Mouse (Mus musculus) forebrain, embryonic 14.5 days (tissue): ENCODE results near the gene Umad1. TPM values are rescaled to one million over a fixed set of nuclear protein-coding genes. Genes with fewer than 3 reads are reported as not detected.

ENCODE experiments used
- ATAC-seq: fragments of 200-750 bp; cut with Nextera tagmentation; 2 replicates; pipeline ENCODE4 v1.8.0; 2017; ENCODE audit warnings: mild to moderate bottlenecking, moderate library complexity
- DNase-seq: peaks from one replicate; pipeline ENCODE4 v3.0.0-alpha.2; 2015; ENCODE audit warnings: low spot score
- H3K27ac ChIP-seq: fragments of 300-500 bp; sonication (generic); 2 replicates; pipeline ENCODE4 v1.5.1; 2014; ENCODE audit warnings: low read depth, mild to moderate bottlenecking, control low read depth, low read length, moderate library complexity
- H3K27me3 ChIP-seq: fragments of 300-500 bp; sonication (generic); replicated peaks from 2 replicates; pipeline ENCODE4 v1.6.1; 2014; ENCODE audit warnings: low read length, control low read depth, mixed read lengths; ENCODE audit not compliant: control insufficient read depth, insufficient read depth
- H3K36me3 ChIP-seq: fragments of 300-500 bp; sonication (generic); 2 replicates; pipeline ENCODE4 v1.6.1; 2014; ENCODE audit warnings: low read length, control low read depth; ENCODE audit not compliant: control insufficient read depth, insufficient read depth
- H3K4me1 ChIP-seq: fragments of 300-500 bp; sonication (generic); 2 replicates; pipeline ENCODE4 v1.6.1; 2014; ENCODE audit warnings: antibody characterized with exemption, low read length, control low read depth; ENCODE audit not compliant: control insufficient read depth, insufficient read depth
- H3K4me2 ChIP-seq: fragments of 300-500 bp; sonication (generic); 2 replicates; pipeline ENCODE4 v1.6.1; 2014; ENCODE audit warnings: mild to moderate bottlenecking, control low read depth, low read length
- H3K4me3 ChIP-seq: fragments of 300-500 bp; sonication (generic); 2 replicates; pipeline ENCODE4 v1.5.1; 2014; ENCODE audit warnings: low read depth, low read length, control low read depth
- H3K9ac ChIP-seq: fragments of 300-500 bp; sonication (generic); 2 replicates; pipeline ENCODE4 v1.6.1; 2014; ENCODE audit warnings: mild to moderate bottlenecking, low read length, control low read depth, moderate library complexity
- H3K9me3 ChIP-seq: fragments of 300-500 bp; sonication (generic); replicated peaks from 2 replicates; pipeline ENCODE4 v1.6.1; 2016; ENCODE audit warnings: low read length, control low read depth, mixed read lengths; ENCODE audit not compliant: control insufficient read depth
- WGBS: fragments of 180-500 bp; shearing (Covaris S2); extraction: QIAGEN DNeasy Blood & Tissue Kit; methylation state at CpG from one replicate; pipeline ENCODE4 v1.1.7; 2014; 5-methylcytosine and 5-hydroxymethylcytosine counted together
- polyA plus RNA-seq: library from polyadenylated mRNA; unstranded; fragments of >200 nt; fragmentation: Nextera tagmentation; extraction: Ambion mirVana; gene quantifications from 2 replicates; pipeline ENCODE4 v1.2.1, GENCODE M21; 2014

Umad1 gene
- polyA plus RNA-seq, 1 experiment from 2014 or later = 40.6 TPM

- Histone ChIP-seq H3K9ac (no peak overlapping the region), H3K27ac (peak overlapping the region; percentile 56; the same call in 1 of the 2 replicates), H3K9me3 (no peaks in the 10 kb centered on the region), H3K27me3 (no peaks in the 10 kb centered on the region), H3K4me1 (peaks cover 19% of the 10 kb centered on the region), H3K4me2 (no peak overlapping the region), H3K4me3 (no peak overlapping the region), H3K36me3 (no peaks in the 10 kb centered on the region)
- 50% methylated on average over 5 of the region's 5 CpGs for WGBS
- ATAC-seq (no peak), DNase-seq (no peak)
Observed at GRCm38 (mm10) chr6:8421421-8421820, 162.3 kb downstream of the Umad1 start.

- H3K9ac ChIP-seq = no peak overlapping the region
- H3K4me3 ChIP-seq = no peak overlapping the region
- peak overlapping the region; percentile 21 for H3K4me2 ChIP-seq
- H3K27me3 ChIP-seq = no peaks in the 10 kb centered on the region
- peak; percentile 82 for DNase-seq
- peak overlapping the region; percentile 56 for H3K27ac ChIP-seq
- no peaks in the 10 kb centered on the region for H3K9me3 ChIP-seq
- peaks cover 19% of the 10 kb centered on the region for H3K4me1 ChIP-seq
- no peaks in the 10 kb centered on the region for H3K36me3 ChIP-seq
- peak; percentile 90 for ATAC-seq
- WGBS = 17% methylated on average over 10 of the region's 10 CpGs
Observed at GRCm38 (mm10) chr6:8421959-8422581, 163.0 kb downstream of the Umad1 start.

GRCm38 (mm10) chr6:8423142-8423541, 164.1 kb downstream of the Umad1 start:
- 78% methylated on average over 2 of the region's 2 CpGs for WGBS
- H3K27ac ChIP-seq = no peak overlapping the region
- no peaks in the 10 kb centered on the region for H3K36me3 ChIP-seq
- H3K9ac ChIP-seq = no peak overlapping the region
- H3K9me3 ChIP-seq = no peaks in the 10 kb centered on the region
- H3K4me3 ChIP-seq = no peak overlapping the region
- no peaks in the 10 kb centered on the region for H3K27me3 ChIP-seq
- ATAC-seq (no peak), DNase-seq (no peak)
- H3K4me2 ChIP-seq = no peak overlapping the region
- H3K4me1 ChIP-seq = peaks cover 19% of the 10 kb centered on the region

- H3K27me3 ChIP-seq = no peaks in the 10 kb centered on the region
- H3K9ac ChIP-seq = no peak overlapping the region
- peaks cover 6% of the 10 kb centered on the region for H3K4me1 ChIP-seq
- 87% methylated on average over 5 of the region's 5 CpGs for WGBS
- no peak overlapping the region for H3K4me3 ChIP-seq
- ATAC-seq (no peak), DNase-seq (no peak)
- H3K36me3 ChIP-seq = no peaks in the 10 kb centered on the region
- no peak overlapping the region for H3K4me2 ChIP-seq
- no peaks in the 10 kb centered on the region for H3K9me3 ChIP-seq
- no peak overlapping the region for H3K27ac ChIP-seq
Observed at GRCm38 (mm10) chr6:8427692-8428091, 168.6 kb downstream of the Umad1 start.

- no peak; the same call in 1 of the 2 replicates for ATAC-seq
- no peak overlapping the region for H3K27ac ChIP-seq
- peak; percentile 33 for DNase-seq
- peaks cover 3% of the 10 kb centered on the region; the same call in 1 of the 2 replicates for H3K4me1 ChIP-seq
- no peak overlapping the region for H3K4me2 ChIP-seq
- WGBS = 85% methylated on average over 9 of the region's 9 CpGs
- H3K36me3 ChIP-seq = no peaks in the 10 kb centered on the region
- no peak overlapping the region for H3K4me3 ChIP-seq
- no peak overlapping the region for H3K9ac ChIP-seq
- no peaks in the 10 kb centered on the region for H3K9me3 ChIP-seq
- no peaks in the 10 kb centered on the region for H3K27me3 ChIP-seq
Observed at GRCm38 (mm10) chr6:8430610-8431234, 171.6 kb downstream of the Umad1 start.

GRCm38 (mm10) chr6:8433179-8433578, 174.1 kb downstream of the Umad1 start:
- Histone ChIP-seq H3K4me2 (no peak overlapping the region), H3K27me3 (no peaks in the 10 kb centered on the region), H3K4me1 (peaks cover 3% of the 10 kb centered on the region; the same call in 1 of the 2 replicates), H3K9me3 (no peaks in the 10 kb centered on the region), H3K4me3 (no peak overlapping the region), H3K36me3 (no peaks in the 10 kb centered on the region), H3K9ac (no peak overlapping the region), H3K27ac (peak overlapping the region; percentile 17; the same call in 1 of the 2 replicates)
- WGBS = 69% methylated on average over 9 of the region's 9 CpGs
- DNase-seq (peak; percentile 42), ATAC-seq (peak; percentile 78)

- Histone ChIP-seq H3K27ac (no peak overlapping the region), H3K36me3 (no peaks in the 10 kb centered on the region), H3K4me2 (no peak overlapping the region), H3K4me3 (no peak overlapping the region), H3K27me3 (no peaks in the 10 kb centered on the region), H3K4me1 (peaks cover under 1% of the 10 kb centered on the region; the same call in 1 of the 2 replicates), H3K9ac (no peak overlapping the region), H3K9me3 (no peaks in the 10 kb centered on the region)
- ATAC-seq (no peak), DNase-seq (no peak)
- 94% methylated on average over 3 of the region's 3 CpGs for WGBS
Observed at GRCm38 (mm10) chr6:8437937-8438336, 178.8 kb downstream of the Umad1 start.

- H3K9me3 ChIP-seq = no peaks in the 10 kb centered on the region
Observed at GRCm38 (mm10) chr6:8441814-8442213, 182.7 kb downstream of the Umad1 start.

GRCm38 (mm10) chr6:8446786-8447185, 187.7 kb downstream of the Umad1 start:
- Histone ChIP-seq H3K4me2 (no peak overlapping the region), H3K27me3 (no peaks in the 10 kb centered on the region), H3K9ac (no peak overlapping the region), H3K9me3 (no peaks in the 10 kb centered on the region), H3K36me3 (no peaks in the 10 kb centered on the region), H3K27ac (no peak overlapping the region), H3K4me3 (no peak overlapping the region), H3K4me1 (no peaks in the 10 kb centered on the region)
- DNase-seq (no peak), ATAC-seq (no peak)
- WGBS = 62% methylated on average over 5 of the region's 5 CpGs

More at GRCm38 (mm10) chr6:8441814-8442213, 182.7 kb downstream of the Umad1 start:
- ATAC-seq (no peak), DNase-seq (no peak)
- no peaks in the 10 kb centered on the region for H3K4me1 ChIP-seq
- no peak overlapping the region for H3K9ac ChIP-seq
- no peak overlapping the region for H3K27ac ChIP-seq
- H3K4me3 ChIP-seq = no peak overlapping the region
- WGBS = 89% methylated on average over 3 of the region's 3 CpGs
- H3K36me3 ChIP-seq = no peaks in the 10 kb centered on the region
- H3K4me2 ChIP-seq = no peak overlapping the region
- no peaks in the 10 kb centered on the region for H3K27me3 ChIP-seq
